Mouse (Mus musculus): ENCODE results near the gene Eif2b4. TPM values are rescaled to one million over a fixed set of nuclear protein-coding genes. Genes with fewer than 3 reads are reported as not detected.
A peak's percentile ranks its signal among the peaks of the same experiment; 100 is the strongest.

Eif2b4 gene
- polyA plus RNA-seq, 1 experiment: 64.9 TPM

- DNase-seq (ENCODE audit: low read depth): no peak
These were observed 6.7 kb upstream of the Eif2b4 start for GRCm38 (mm10) chr5:31199893-31200292.

GRCm38 (mm10) chr5:31199321-31199892 is 6.2 kb upstream of the Eif2b4 start:
- DNase-seq (ENCODE audit: low read depth): no peak

- DNase-seq (ENCODE audit: low read depth): no peak
These were observed 5.5 kb upstream of the Eif2b4 start for GRCm38 (mm10) chr5:31198616-31199320.

- no peak for DNase-seq (ENCODE audit: low read depth)
These were observed 4.9 kb upstream of the Eif2b4 start for GRCm38 (mm10) chr5:31198170-31198569.

DNA sequence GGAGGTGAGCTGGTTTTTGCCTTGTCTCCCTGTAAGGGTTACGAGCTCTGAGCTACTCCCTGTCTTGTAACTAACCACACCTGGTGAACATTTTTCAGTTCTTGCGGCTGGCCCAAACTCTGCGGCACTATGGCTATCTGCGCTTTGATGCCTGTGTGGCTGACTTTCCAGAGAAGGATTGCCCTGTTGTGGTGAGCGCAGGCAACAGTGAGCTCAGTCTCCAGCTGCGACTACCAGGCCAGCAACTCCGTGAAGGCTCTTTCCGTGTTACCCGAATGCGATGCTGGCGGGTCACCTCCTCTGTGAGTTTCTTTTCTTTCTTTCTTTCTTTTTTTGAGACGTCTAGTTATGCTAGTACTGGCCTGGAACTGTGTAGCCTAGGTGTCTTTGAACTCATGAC is 3.8 kb upstream of the Eif2b4 start:
- DNase-seq (ENCODE audit: low read depth): no peak

- no peak for DNase-seq (ENCODE audit: low read depth)
These were observed 3.0 kb upstream of the Eif2b4 start for GRCm38 (mm10) chr5:31196207-31196606.

- DNase-seq (ENCODE audit: low read depth): no peak
These were observed 2.4 kb upstream of the Eif2b4 start for GRCm38 (mm10) chr5:31195671-31196070.

GRCm38 (mm10) chr5:31194486-31195485 is 1.6 kb upstream of the Eif2b4 start:
- DNase-seq (ENCODE audit: low read depth): no peak

- DNase-seq (ENCODE audit: low read depth): no peak
These were observed 526 bp upstream of the Eif2b4 start for GRCm38 (mm10) chr5:31193631-31194281.

DNA sequence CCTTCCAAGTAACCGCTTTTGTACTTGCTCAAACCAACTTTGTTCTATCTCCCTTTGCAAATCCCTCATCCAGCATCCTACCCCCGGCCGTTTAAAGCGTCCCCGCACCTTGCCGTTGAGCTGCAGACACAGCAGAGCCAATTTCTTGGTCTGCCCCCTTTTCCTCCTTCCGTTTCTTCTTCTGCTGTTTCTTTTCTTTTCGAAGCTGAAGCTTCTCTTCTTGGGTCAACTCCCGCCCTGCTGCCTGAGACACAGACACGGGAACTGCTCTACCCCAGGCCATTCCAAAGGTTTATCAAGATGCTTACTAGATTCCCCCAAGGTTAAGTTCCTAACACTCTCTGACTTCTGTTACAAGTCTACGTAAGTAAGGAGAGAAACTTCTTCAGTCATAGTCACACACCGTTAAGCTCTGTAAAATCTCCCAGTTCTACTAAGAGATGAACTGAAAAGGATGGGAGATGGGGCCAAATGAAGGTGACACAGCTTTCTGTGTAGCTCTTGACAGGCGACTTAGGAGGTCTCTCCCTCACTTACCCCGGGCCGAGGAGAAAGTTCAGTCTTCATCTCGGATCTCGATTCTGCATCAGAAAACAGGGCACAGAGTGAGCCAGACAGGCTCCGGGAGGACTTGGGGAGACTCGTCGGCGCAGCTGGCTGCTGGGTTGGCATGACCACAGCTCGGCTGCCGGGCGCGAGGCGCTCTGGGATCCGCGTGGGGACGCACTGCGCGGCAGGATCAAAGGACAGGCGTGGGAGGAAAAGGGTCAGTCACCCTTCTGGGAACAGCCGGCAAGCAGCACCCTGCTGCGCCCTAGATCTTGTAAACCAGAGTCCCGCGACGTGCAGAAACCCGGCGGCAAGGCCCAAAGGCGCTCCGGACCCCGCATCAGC is 938 bp downstream of the Eif2b4 start:
- no peak for DNase-seq (ENCODE audit: low read depth)

GRCm38 (mm10) chr5:31190201-31190600 is 3.0 kb downstream of the Eif2b4 start:
- DNase-seq (ENCODE audit: low read depth): no peak

- no peak for DNase-seq (ENCODE audit: low read depth)
These were observed 4.9 kb downstream of the Eif2b4 start for GRCm38 (mm10) chr5:31188223-31188840.

DNA sequence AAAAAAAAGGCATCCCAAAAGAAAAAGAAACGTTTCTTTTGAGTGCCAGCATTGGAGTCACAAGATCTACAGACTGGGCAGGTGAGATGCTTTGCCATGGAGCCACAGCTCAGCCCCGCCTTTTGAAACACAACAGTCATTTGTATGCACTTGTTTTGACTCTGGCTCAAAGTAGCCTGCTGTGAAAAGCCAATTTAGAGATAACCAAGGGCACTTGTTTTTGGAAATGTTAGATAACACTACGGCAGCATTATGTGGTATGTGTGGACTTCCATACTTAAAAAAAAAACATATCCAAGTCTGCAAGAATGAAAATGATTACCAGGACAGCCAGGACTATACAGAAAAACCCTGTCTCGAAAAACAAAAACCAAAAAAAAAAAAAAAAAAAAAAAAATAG is 9.6 kb downstream of the Eif2b4 start:
- DNase-seq (ENCODE audit: low read depth): no peak

- DNase-seq (ENCODE audit: low read depth): no peak
These were observed 12.0 kb downstream of the Eif2b4 start for GRCm38 (mm10) chr5:31181183-31181770.

DNA sequence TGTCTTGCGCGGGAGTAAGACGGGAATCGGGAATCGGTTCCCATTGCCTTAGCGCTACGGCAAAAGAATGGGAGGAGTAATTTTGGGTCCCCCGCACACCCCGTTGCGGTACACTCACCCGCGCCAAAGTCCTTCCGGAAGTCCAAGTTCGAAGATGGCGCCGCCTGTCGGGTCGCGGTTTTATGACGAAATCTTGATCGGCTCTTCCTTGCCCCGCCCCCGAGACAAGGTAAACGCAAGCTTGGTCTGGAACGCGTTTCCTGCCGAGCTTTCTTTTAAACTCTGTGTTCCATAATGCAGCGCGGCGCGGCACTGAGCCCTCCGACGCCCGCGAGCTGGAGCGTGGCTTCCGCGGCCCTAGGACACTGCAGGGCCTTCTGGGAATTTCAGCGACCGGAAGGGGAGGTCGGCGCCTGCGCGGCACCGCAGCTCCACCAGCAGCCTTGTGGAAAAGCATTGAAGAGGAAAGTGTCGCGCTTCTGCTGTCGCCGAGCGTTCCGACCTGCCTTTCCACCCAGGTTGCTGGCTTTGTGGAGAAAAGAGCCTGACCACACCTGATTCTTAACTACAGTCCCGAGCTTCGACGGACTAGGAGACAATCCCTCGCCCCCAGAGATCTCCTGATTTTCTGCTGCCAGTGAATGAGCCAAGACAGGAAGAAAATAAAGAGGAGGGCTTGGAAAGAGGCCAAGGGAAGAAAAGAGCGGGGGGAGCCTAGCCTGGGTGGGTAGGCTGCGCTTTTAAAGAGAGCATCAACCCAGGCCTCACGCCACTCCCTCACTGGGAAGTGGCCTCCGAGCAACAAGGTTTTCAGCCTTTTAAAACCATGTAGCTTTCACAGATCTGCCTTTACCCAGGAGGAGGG is 13.2 kb downstream of the Eif2b4 start, which contains the start of the genes Gm29609 and Gtf3c2:
Gene Gm29609, minus strand, starts transcription at position 146 of the 865 bp plus-strand sequence.
Gene Gtf3c2, minus strand, starts transcription at position 379 of the 865 bp plus-strand sequence.
- DNase-seq (ENCODE audit: low read depth): peak; percentile 63

- DNase-seq (ENCODE audit: low read depth): no peak
These were observed 13.9 kb downstream of the Eif2b4 start for GRCm38 (mm10) chr5:31179301-31179765.

DNA sequence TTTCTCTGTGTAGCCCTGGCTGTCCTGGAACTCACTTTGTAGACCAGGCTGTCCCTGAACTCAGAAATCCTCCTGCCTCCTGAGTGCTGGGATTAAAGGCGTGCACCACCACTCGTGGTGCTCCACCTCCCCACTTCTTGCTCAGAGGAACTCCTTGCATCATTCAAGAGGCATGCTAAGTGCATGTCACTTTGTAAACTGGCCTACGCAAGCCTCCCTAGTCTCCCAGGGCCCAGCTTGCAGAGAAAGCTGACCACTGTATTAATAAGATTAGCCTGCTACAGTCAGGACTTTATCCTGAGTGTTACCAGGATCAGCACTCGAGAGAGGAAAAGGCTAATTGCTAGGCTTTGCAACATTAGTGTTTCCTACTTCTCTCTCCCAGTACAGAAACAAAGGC is 24.6 kb downstream of the Eif2b4 start:
- no peak for DNase-seq (ENCODE audit: low read depth)

DNA sequence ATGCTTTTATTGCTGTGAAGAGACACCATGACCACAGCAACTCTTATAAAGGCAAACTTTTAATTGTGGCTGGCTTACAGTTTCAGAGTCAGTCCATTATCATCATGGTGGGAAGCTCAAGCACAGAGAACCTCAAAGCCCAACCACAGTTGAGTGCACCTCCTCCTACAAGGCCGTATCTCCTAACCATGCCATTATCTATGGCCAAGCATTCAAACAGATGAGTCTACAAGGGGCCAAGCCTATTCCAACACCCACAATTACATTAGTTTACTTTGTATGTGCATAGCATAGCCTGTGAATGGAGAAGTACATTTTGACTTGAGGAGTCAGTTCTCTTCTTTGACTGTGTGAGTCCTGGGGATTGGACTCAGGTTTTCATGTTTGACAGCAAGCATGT is 28.4 kb downstream of the Eif2b4 start:
- no peak for DNase-seq (ENCODE audit: low read depth)

- no peak for DNase-seq (ENCODE audit: low read depth)
These were observed 30.8 kb downstream of the Eif2b4 start for GRCm38 (mm10) chr5:31162462-31162861.

Measured in gonadal fat pad, adult 2 months (tissue).